10 mouse cellular contexts compared by ENCODE assay signal in genomic region chr1:127500701-127501100, GRCm38 (mm10).
DNase-seq lines count a peak whose midpoint lies in the region; ATAC-seq and TF ChIP-seq lines count a peak whose summit lies in the region.
"Had no signal": no experiment of that assay in that cellular context is flagged by ENCODE, and none has a peak within 500 bp of the region (broad histone marks: within the 10 kb centered on the region; RNA-seq: fewer than 3 reads in every experiment).

No protein-coding gene starts in this region.

- no peaks in the 10 kb centered on the region for H3K9me3 ChIP-seq in forebrain, embryonic 16.5 days (ENCODE audit: control insufficient read depth, low read length)
- no peaks in the 10 kb centered on the region for H3K9me3 ChIP-seq in midbrain, embryonic 14.5 days (ENCODE audit: control insufficient read depth, low read length)
- H3K9me3 ChIP-seq: intestine, embryonic 15.5 days had no signal

- H3K36me3 ChIP-seq in forebrain, embryonic 16.5 days (ENCODE audit: control insufficient read depth, insufficient read depth) = no peaks in the 10 kb centered on the region
- H3K36me3 ChIP-seq in midbrain, embryonic 14.5 days (ENCODE audit: control insufficient read depth, insufficient read depth, low read length) = 0 out of 2 replicates have a peak, but pooled peaks cover under 1% of the 10 kb centered on the region
- H3K36me3 ChIP-seq in kidney, adult 2 months (ENCODE audit: control insufficient read depth, insufficient read depth, low read length) = no peaks in the 10 kb centered on the region
- H3K36me3 ChIP-seq: intestine, embryonic 15.5 days had no signal

- no peaks in the 10 kb centered on the region for H3K27me3 ChIP-seq in forebrain, embryonic 16.5 days (replicated peaks; ENCODE audit: control insufficient read depth, insufficient read depth, low read length)
- H3K27me3 ChIP-seq in midbrain, embryonic 14.5 days (ENCODE audit: control insufficient read depth, insufficient read depth, low read length) = no peaks in the 10 kb centered on the region
- H3K27me3 ChIP-seq in kidney, adult 2 months (replicated peaks; ENCODE audit: control insufficient read depth, insufficient read depth, low read length) = no peaks in the 10 kb centered on the region
- H3K27me3 ChIP-seq: intestine, embryonic 15.5 days had no signal

- no peak overlapping the region for H3K9ac ChIP-seq in forebrain, embryonic 16.5 days (replicated peaks; ENCODE audit: low read depth, low read length)
- H3K9ac ChIP-seq in midbrain, embryonic 14.5 days (replicated peaks; ENCODE audit: low read length) = no peak overlapping the region; the same call in 1 of the 2 replicates
- H3K9ac ChIP-seq: intestine, embryonic 15.5 days had no signal

- WGBS in forebrain, embryonic 16.5 days = 74% methylated on average over 17 of the region's 17 CpGs
- WGBS in midbrain, embryonic 14.5 days = 52% methylated on average over 17 of the region's 17 CpGs
- WGBS in kidney, adult 2 months = 80% methylated on average over 17 of the region's 17 CpGs

- H3K27ac ChIP-seq in forebrain, embryonic 16.5 days (ENCODE audit: low read length) = no peak overlapping the region
- peak overlapping the region; percentile 81 for H3K27ac ChIP-seq in midbrain, embryonic 14.5 days (replicated peaks; ENCODE audit: low read depth, low read length)
- H3K27ac ChIP-seq in kidney, adult 2 months (ENCODE audit: insufficient read depth, low read depth, low read length) = no peak overlapping the region
- H3K27ac ChIP-seq: intestine, embryonic 15.5 days had no signal

- no peak for TF ChIP-seq POLR2A in kidney, adult 2 months (IDR thresholded peaks at IDR 0.05; ENCODE audit: low read depth, low read length)

- no peak overlapping the region for H3K4me3 ChIP-seq in forebrain, embryonic 16.5 days (replicated peaks; ENCODE audit: low read length)
- no peak overlapping the region for H3K4me3 ChIP-seq in midbrain, embryonic 14.5 days (replicated peaks; ENCODE audit: low read depth, low read length)
- H3K4me3 ChIP-seq in kidney, adult 2 months (ENCODE audit: insufficient read depth, low read depth, low read length) = no peak overlapping the region
- H3K4me3 ChIP-seq: intestine, embryonic 15.5 days; myocyte had no signal

- peak; percentile 35; the same call in 1 of the 2 replicates for ATAC-seq in forebrain, embryonic 16.5 days
- ATAC-seq in midbrain, embryonic 14.5 days (ENCODE audit: low FRiP score, low TSS enrichment) = no peak
- no peak for ATAC-seq in megakaryocyte progenitor cell, adult 5-6 weeks (replicated peaks; ENCODE audit: poor library complexity)

- peaks cover 3% of the 10 kb centered on the region; the same call in 1 of the 2 replicates for H3K4me1 ChIP-seq in forebrain, embryonic 16.5 days (replicated peaks; ENCODE audit: control insufficient read depth, insufficient read depth, low read length)
- peaks cover 10% of the 10 kb centered on the region; the same call in 1 of the 2 replicates for H3K4me1 ChIP-seq in midbrain, embryonic 14.5 days (ENCODE audit: control insufficient read depth, insufficient read depth, low read length)
- H3K4me1 ChIP-seq in kidney, adult 2 months (ENCODE audit: control insufficient read depth, insufficient read depth, low read length) = no peaks in the 10 kb centered on the region
- H3K4me1 ChIP-seq: intestine, embryonic 15.5 days had no signal

- no peak for TF ChIP-seq CTCF in kidney, adult 2 months (conservative IDR thresholded peaks at IDR 0.05; ENCODE audit: insufficient read depth, insufficient read length, low read depth, low read length)

- H3K4me2 ChIP-seq in forebrain, embryonic 16.5 days (ENCODE audit: low read length) = no peak overlapping the region
- H3K4me2 ChIP-seq in midbrain, embryonic 14.5 days (ENCODE audit: low read length) = 0 out of 2 replicates have a peak overlapping the region, but pooled peaks have one; percentile 21
- H3K4me2 ChIP-seq: heart, embryonic 11.5 days; intestine, embryonic 15.5 days had no signal

- DNase-seq in 416B (ENCODE audit: low read depth) = peak; percentile 32
- DNase-seq in B cell, adult 2 months = peak; percentile 76 to 78
- peak; percentile 71 for DNase-seq in midbrain, embryonic 14.5 days
- DNase-seq in kidney, adult 2 months = no peak
- no peak for DNase-seq in layer of hippocampus, postnatal 14 days (ENCODE audit: low spot score in 2 of 2)

Comparison
In these comparisons a context has a peak if more than half of its experiments do, and no peak if none do; other contexts are left out.
1. DNase-seq: peak in 416B (single experiment), B cell, adult 2 months (2 of 2) and midbrain, embryonic 14.5 days (single experiment); none in kidney, adult 2 months (single experiment) and layer of hippocampus, postnatal 14 days (0 of 2).